Mouse (Mus musculus) kidney, postnatal 36 days (tissue): ENCODE measurements around the gene Xylb.

Experiments
- DNase-seq, 2 experiments: peaks; one replicate each; pipeline ENCODE4 v3.0.0; 2021 to 2022; ENCODE audit warnings: mixed read lengths in 2 of 2

The Xylb gene

DNA sequence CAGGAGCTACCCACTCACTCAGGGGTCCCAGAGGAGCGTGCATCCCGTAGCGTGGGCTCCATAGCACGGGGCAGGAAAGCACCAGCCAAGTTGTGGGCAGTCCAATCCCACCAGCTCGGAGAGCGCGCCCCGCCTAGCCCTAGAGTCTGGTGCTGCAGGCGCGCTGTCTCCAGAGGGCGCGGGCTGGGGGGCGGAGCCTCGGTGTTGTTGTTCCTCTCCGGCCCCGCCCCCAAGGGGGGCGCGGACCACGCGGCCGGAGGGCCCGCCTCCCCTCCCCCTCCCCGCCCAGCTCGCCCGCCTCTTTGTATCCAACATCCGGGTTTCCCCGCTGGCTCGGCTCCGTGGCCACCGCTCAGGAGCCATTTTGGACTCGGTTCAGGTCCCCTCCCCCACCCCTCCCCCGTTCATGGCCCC lies 44.6 kb downstream of the Xylb start, which contains the start of gene Acvr2b:
Gene Acvr2b, plus strand, starts transcription at position 318 of the 414 bp plus-strand sequence.
- peak; percentile 97 to 100 for DNase-seq

DNA sequence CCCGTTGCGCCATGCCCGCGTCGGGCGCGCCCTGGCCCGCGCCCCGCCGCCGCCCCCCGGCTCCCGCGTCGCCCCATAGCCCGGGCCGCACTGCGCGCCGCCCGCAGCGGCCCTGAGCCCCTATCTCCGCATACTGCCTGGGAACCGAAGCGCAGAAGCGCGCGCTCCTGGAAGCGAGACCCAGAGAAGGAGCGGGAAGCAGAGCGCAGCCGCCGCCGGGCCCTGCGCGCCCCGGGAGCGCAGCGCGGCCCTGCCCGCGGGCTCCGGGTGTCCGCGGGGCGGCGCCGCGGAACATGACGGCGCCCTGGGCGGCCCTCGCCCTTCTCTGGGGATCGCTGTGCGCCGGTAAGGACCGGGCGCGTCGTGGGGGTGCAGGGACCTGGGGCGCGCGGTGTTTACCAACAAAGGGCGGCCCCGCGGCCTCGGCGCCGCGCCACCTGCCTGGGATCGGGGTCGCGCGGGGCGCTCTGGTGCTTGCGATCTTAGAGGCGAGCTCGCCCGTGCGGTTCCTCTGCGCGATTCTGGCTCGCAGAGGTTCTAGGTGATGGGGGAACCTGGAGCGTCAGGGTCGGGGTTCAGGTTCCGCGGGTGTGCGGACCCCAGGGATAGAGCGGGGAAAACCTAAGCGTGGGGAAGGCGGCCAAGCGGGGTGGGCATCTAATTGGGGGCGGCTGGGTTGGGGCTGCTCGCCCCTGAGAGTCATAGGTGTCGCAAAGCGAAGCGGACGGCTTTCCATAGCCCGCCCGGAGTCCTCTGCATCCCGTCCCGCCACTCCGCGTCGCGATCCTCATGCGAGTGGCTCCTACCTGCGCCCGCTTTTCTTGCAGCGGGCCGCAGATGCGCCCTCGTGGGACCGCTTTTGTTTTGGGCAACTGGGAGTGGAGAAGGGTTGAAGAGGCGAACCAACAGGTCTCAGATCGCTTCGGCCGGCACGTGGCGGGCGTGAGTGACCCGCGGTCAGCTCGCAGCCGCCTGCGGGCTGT lies 45.4 kb downstream of the Xylb start:
- DNase-seq = peak; percentile 28 to 70

DNA sequence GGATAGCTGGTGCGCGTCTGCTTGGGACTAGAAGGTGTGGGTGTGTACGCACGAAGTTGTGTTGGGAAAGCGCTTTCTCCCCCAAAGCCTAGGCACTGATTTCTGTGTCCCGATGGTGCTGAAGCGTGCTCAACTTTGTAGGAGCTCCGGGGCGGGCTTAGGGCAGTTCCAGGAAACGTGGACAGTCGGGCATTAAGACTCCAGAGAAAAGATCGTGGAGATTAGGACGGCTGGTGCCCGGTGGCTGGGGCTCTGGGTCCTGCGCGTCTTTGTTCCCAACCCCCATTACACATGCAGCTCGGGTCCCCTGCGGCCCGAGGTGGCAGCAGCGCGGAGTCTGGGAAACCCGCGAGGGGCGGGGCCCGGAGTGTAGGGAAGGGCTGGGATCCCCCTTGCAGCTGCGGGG lies 46.1 kb downstream of the Xylb start:
- peak in 1 of 2 experiments; percentile 73 for DNase-seq

- DNase-seq = no peak
Observed at GRCm38 (mm10) chr9:119404090-119404489, 46.9 kb downstream of the Xylb start.

GRCm38 (mm10) chr9:119407884-119408283 lies 50.7 kb downstream of the Xylb start:
- peak; percentile 69 to 83 for DNase-seq

- peak in 1 of 2 experiments; percentile 24 for DNase-seq
Observed at GRCm38 (mm10) chr9:119408898-119409664, 51.9 kb downstream of the Xylb start.

- peak; percentile 41 to 46 for DNase-seq
Observed at GRCm38 (mm10) chr9:119409864-119410263, 52.7 kb downstream of the Xylb start.

DNA sequence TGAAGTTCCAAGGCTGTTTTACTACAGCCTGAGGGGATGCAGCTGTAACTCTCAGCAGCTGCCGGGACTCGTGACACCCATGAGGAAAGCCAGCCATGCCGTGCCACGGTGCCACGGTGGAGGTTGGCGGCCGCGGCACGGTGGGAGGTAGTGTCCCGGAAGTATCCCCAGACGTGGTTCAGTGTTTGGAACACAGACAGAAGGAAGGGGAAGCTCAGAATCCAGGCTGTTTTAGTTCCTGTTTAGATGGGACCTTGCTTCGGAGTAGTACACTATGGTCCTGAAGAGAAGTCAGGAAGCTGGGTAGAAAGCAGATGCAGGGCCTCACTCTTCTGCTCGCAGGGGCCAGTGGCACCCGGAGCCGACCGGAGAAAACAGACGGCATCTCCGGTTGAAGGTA lies 60.8 kb downstream of the Xylb start:
- no peak for DNase-seq

- DNase-seq = no peak
Observed at GRCm38 (mm10) chr9:119419852-119420438, 62.8 kb downstream of the Xylb start.

- peak; percentile 56 to 66 for DNase-seq
Observed at GRCm38 (mm10) chr9:119425217-119425975, 68.2 kb downstream of the Xylb start.

GRCm38 (mm10) chr9:119425976-119426415 lies 68.8 kb downstream of the Xylb start:
- DNase-seq = no peak

DNA sequence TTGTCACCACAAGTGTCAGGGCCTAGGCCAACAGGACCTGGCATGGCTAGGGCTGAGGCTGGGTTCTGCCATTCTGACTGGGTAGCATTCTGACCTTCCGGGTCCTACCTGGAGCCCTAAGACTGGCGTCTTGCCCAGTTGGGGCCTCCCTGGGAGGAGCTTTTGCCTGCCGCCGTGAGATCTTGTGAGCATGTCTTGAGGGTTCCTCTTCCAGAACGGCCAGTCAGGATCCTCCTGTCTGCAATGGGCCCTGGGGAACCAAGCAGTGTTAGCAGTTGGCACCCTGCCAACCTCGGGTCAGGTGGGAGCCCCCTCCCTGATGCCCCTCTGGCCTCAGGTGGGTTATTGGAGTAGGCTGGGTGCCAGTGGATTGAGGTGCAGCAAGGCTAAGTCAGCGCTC lies 69.3 kb downstream of the Xylb start:
- peak; percentile 28 to 59 for DNase-seq

- peak; percentile 88 to 94 for DNase-seq
Observed at GRCm38 (mm10) chr9:119430311-119430710, 73.1 kb downstream of the Xylb start.

- no peak for DNase-seq
Observed at GRCm38 (mm10) chr9:119435855-119436254, 78.7 kb downstream of the Xylb start.

DNA sequence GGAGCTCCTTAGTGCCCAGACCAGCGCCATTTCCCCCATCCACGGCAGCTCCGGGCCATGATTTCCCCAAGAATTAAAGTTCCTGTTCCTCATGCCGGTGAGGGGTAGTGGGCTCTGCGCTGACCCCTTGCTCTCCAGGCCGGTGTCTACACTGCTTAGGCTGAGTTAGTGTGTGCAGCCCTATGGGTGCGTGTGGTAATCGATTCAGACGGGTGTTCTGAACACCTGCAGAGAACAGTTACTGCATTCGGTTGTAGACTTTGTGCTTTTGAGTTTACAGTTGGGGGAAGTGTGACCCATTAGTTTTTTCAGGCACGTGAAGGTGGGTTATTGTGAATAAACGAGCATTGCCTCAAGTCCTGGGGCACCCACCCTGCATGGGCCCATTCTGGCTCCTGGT lies 80.9 kb downstream of the Xylb start:
- DNase-seq = no peak

GRCm38 (mm10) chr9:119438498-119439000 lies 81.4 kb downstream of the Xylb start:
- DNase-seq = no peak
